Mouse (Mus musculus) kidney, embryonic 14.5 days (tissue): ENCODE results near the gene Fbxo46. TPM values are rescaled to one million over a fixed set of nuclear protein-coding genes. Genes with fewer than 3 reads are reported as not detected.

Source experiments
- ATAC-seq: fragments of 200-750 bp; cut with Nextera tagmentation; 2 replicates; pipeline ENCODE4 v1.8.0; 2017; ENCODE audit warnings: moderate number of reproducible peaks, mild to moderate bottlenecking, moderate TSS enrichment, moderate library complexity; ENCODE audit not compliant: low FRiP score, low TSS enrichment
- H3K27ac ChIP-seq: fragments of 300-500 bp; sonication (generic); 2 replicates; pipeline ENCODE4 v1.5.1; 2014; ENCODE audit warnings: low read depth, mild to moderate bottlenecking, low read length, moderate library complexity, mixed read lengths
- H3K27me3 ChIP-seq: fragments of 300-500 bp; sonication (generic); 2 replicates; pipeline ENCODE4 v1.6.1; 2014; ENCODE audit warnings: mild to moderate bottlenecking, low read length; ENCODE audit not compliant: control insufficient read depth, insufficient read depth
- H3K36me3 ChIP-seq: fragments of 300-500 bp; sonication (generic); 2 replicates; pipeline ENCODE4 v1.6.1; 2014; ENCODE audit warnings: low read length, mixed read lengths; ENCODE audit not compliant: control insufficient read depth, insufficient read depth
- H3K4me1 ChIP-seq: fragments of 300-500 bp; sonication (generic); 2 replicates; pipeline ENCODE4 v1.6.1; 2014; ENCODE audit warnings: low read length, mixed read lengths; ENCODE audit not compliant: control insufficient read depth, insufficient read depth
- H3K4me2 ChIP-seq: fragments of 300-500 bp; sonication (generic); replicated peaks from 2 replicates; pipeline ENCODE4 v1.6.1; 2014; ENCODE audit warnings: low read depth, mild to moderate bottlenecking, low read length
- H3K4me3 ChIP-seq: fragments of 300-500 bp; sonication (generic); 2 replicates; pipeline ENCODE4 v1.5.1; 2014; ENCODE audit warnings: mild to moderate bottlenecking, low read length
- H3K9ac ChIP-seq: fragments of 300-500 bp; sonication (generic); 2 replicates; pipeline ENCODE4 v1.6.1; 2014; ENCODE audit warnings: low read depth, mild to moderate bottlenecking, low read length, moderate library complexity
- H3K9me3 ChIP-seq: fragments of 300-500 bp; sonication (generic); 2 replicates; pipeline ENCODE4 v1.6.1; 2016; ENCODE audit warnings: low read length; ENCODE audit not compliant: control insufficient read depth
- WGBS: fragments of 180-500 bp; shearing (Covaris S2); extraction: QIAGEN DNeasy Blood & Tissue Kit; methylation state at CpG from one replicate; pipeline ENCODE4 v1.1.7; 2014; 5-methylcytosine and 5-hydroxymethylcytosine counted together
- polyA plus RNA-seq: library from polyadenylated mRNA; unstranded; fragments of >200 nt; fragmentation: Nextera tagmentation; extraction: Ambion mirVana; gene quantifications from 2 replicates; pipeline ENCODE4 v1.2.1, GENCODE M21; 2014

Fbxo46 gene
- polyA plus RNA-seq, 1 experiment from 2014 or later: 10.0 TPM

DNA sequence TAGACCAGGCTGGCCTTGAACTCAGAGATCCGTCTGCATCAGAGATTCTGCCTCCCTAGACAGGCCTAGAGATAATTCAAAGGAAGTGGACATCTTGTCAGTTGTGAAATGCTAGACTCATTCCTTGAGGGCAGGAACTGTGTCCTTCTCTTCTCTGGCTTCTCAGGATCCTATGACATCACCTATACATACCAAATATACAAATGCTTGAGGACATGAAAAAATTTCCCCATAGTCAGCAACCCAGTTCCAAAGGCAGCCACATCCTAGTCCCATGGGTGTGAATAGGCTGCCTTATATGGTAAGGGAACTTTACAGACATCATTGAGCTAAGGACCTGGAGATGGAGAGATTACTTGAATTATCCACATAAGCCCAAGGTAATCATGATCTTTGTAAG lies 10.1 kb upstream of the Fbxo46 start:
- Histone ChIP-seq H3K36me3 (no peaks in the 10 kb centered on the region), H3K27me3 (no peaks in the 10 kb centered on the region), H3K4me1 (no peaks in the 10 kb centered on the region), H3K27ac (no peak overlapping the region), H3K9ac (no peak overlapping the region), H3K4me2 (no peak overlapping the region), H3K9me3 (no peaks in the 10 kb centered on the region), H3K4me3 (no peak overlapping the region)
- ATAC-seq: no peak
- WGBS: 69% methylated on average over 1 of the region's 1 CpGs

DNA sequence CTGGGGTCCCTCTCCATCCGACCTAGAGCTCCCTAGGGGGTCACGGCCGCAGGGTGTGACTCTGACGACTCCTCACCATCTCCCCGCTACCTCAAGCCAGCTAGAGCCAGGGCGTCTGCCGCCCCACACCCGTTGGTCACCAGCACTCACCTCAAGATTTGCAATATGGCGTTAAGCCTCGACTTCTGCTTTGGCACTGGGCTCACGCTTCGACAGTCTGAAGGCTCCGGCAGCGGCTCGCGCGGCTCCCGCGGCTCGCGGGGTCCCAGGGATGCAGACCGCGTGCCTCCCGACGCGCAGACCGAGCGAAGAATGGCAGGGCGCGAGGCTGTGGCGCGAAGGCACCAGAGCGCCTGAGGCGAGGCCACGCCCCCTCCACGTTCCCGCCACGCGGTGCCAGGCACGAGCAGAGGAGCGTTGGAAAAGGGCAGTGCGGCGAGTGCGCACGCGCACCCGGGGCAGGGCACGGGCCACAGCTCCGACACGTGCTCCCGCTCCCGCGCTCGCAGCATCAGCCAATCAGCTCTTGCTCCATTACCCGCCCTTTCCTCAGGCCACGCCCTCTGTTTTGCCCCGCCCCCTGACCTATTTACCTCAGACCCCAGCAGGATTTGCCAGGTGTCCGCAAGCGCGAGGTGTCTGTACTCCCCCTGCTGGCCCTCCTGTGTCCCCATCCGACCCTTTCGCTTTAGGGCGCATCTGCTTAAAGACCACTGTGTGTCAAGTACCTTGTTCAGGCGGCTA lies 1.5 kb upstream of the Fbxo46 start, which contains the start of gene Gm4969:
Gm4969 (minus strand) TSS at position 341 of the 744 bp plus-strand sequence.
- Histone ChIP-seq H3K36me3 (no peaks in the 10 kb centered on the region), H3K27ac (no peak within 1 kb of the TSS), H3K4me3 (peak within 1 kb of the TSS; percentile 24), H3K9me3 (peaks cover 7% of the 10 kb centered on the region), H3K4me2 (peak within 1 kb of the TSS; percentile 41), H3K4me1 (peaks cover 16% of the 10 kb centered on the region), H3K9ac (no peak within 1 kb of the TSS), H3K27me3 (no peaks in the 10 kb centered on the region)
- ATAC-seq: peak; percentile 36
- WGBS: 28% methylated on average over 59 of the region's 64 CpGs

DNA sequence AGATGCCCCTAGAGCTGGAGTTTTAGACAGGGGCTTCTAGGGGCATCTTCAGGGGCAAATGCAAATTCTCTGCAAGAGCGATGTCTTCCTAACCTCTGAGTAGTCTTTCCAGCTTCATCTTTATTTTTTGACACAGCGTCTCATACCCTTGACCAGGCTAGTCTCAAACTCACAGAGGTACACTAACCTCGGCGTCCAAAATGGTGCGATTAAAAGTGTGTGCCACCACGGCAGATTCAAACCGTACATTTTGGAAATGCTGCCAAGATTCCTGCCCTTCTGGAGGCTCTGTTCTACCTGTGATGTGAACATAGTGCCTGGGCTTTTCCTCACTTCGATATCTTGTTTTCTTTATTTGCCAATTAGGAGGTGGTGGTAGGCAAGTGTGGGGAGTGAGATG lies 576 bp upstream of the Fbxo46 start:
- no peaks in the 10 kb centered on the region for H3K36me3 ChIP-seq
- H3K27ac ChIP-seq: no peak overlapping the region
- no peak overlapping the region; the same call in 1 of the 2 replicates for H3K4me3 ChIP-seq
- no peak overlapping the region for H3K4me2 ChIP-seq
- H3K27me3 ChIP-seq: no peaks in the 10 kb centered on the region
- no peak overlapping the region for H3K9ac ChIP-seq
- H3K4me1 ChIP-seq: peaks cover 16% of the 10 kb centered on the region
- peaks cover 7% of the 10 kb centered on the region for H3K9me3 ChIP-seq
- peak; percentile 28 for ATAC-seq
- WGBS: 93% methylated on average over 8 of the region's 8 CpGs

DNA sequence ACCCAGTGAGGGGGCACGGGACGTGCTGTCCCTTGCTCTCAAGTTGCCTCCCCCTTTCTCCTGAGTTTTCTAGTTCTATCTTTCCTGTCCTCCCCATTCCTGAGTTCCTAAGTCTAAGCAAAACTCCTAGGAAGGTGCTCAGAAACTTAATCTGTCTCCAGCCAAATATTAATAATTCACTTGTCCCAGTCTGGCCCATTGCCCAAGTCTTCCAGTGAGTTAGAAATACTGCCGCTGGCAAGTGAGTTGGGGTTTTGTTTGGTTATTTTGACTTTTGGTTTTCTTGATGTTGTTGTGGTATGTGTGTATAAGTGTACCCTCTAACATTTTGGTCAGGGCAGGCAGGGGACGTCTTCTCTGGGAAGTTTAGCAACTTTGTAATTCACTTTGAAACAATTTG lies 2.0 kb downstream of the Fbxo46 start:
- no peaks in the 10 kb centered on the region for H3K27me3 ChIP-seq
- H3K4me1 ChIP-seq: peaks cover 16% of the 10 kb centered on the region
- no peak for ATAC-seq
- H3K4me2 ChIP-seq: no peak overlapping the region
- H3K27ac ChIP-seq: no peak overlapping the region
- no peak overlapping the region for H3K9ac ChIP-seq
- no peak overlapping the region for H3K4me3 ChIP-seq
- no peaks in the 10 kb centered on the region for H3K36me3 ChIP-seq
- WGBS: 92% methylated on average over 4 of the region's 4 CpGs
- peaks cover 7% of the 10 kb centered on the region for H3K9me3 ChIP-seq

DNA sequence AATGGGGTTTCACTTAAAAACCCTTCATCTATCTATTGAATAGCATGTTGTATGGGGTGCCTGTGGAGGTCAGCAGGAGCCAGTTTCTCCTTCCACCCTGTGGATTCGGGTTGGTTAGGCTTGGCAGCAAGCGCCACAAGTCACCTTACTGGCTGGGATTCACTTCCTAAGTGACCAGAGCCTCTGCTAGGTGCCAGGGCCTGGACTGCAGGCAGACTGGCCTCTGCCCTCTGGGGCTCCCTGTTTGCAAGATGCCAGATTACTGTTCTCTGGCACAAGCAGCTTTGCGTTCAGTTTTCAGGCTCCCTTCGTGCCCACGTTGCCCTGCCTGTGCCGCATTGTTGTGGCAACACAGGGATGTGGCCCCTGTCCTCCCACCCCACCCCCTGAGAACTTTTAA lies 5.1 kb downstream of the Fbxo46 start:
- Histone ChIP-seq H3K27me3 (no peaks in the 10 kb centered on the region), H3K27ac (no peak overlapping the region), H3K36me3 (0 out of 2 replicates have a peak, but pooled peaks cover 4% of the 10 kb centered on the region), H3K4me3 (no peak overlapping the region), H3K9ac (peak overlapping the region; percentile 19; the same call in 1 of the 2 replicates), H3K4me2 (no peak overlapping the region), H3K4me1 (peaks cover 10% of the 10 kb centered on the region), H3K9me3 (no peaks in the 10 kb centered on the region)
- 74% methylated on average over 6 of the region's 6 CpGs for WGBS
- no peak for ATAC-seq

DNA sequence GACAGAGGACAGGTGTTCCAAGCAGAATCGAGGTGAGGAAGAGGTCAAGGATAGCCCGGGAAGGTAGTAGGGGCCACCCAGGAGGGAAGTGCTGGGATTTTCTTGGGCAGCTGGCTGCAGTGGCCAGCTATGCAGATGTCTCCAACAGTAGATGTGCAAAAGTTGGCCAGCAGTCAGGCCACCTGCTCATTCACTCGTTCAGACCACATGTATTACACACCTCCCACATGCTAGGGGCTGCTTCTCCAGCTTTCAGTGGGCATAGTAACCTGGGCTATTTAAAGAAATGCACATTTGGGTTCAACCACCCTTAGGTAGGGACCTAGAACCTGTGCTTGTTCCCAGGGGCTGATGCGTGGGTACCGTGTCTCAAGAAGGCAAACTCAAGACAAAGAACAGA lies 8.1 kb downstream of the Fbxo46 start:
- WGBS: 84% methylated on average over 5 of the region's 5 CpGs
- Histone ChIP-seq H3K4me3 (no peak overlapping the region), H3K9ac (no peak overlapping the region), H3K4me2 (no peak overlapping the region), H3K9me3 (no peaks in the 10 kb centered on the region), H3K27me3 (no peaks in the 10 kb centered on the region), H3K36me3 (peaks cover 4% of the 10 kb centered on the region; the same call in 1 of the 2 replicates), H3K4me1 (peaks cover 7% of the 10 kb centered on the region; the same call in 1 of the 2 replicates), H3K27ac (no peak overlapping the region)
- no peak for ATAC-seq

DNA sequence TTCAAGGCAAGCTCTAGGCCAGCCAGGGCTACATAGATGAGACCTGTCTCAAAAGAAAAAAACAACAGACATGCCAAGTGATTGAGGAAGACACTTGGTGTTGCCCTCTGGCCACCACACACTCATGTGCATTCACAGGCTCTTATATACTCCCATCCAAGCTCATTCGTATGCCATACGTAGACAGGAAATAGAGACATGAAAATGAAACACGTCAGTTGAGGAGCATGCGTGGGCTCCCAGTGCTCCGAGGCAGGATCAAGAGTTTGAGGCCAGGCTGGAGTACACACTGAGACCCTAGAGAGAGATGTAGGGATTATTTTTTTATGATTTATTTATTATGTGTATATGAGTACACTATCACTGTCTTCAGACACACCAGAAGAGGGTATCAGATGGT lies 9.7 kb downstream of the Fbxo46 start:
- ATAC-seq: no peak
- Histone ChIP-seq H3K9ac (no peak overlapping the region), H3K36me3 (peaks cover 4% of the 10 kb centered on the region; the same call in 1 of the 2 replicates), H3K9me3 (no peaks in the 10 kb centered on the region), H3K27me3 (no peaks in the 10 kb centered on the region), H3K4me1 (peaks cover 7% of the 10 kb centered on the region; the same call in 1 of the 2 replicates), H3K4me3 (no peak overlapping the region), H3K27ac (no peak overlapping the region), H3K4me2 (no peak overlapping the region)
- WGBS: 98% methylated on average over 5 of the region's 5 CpGs

DNA sequence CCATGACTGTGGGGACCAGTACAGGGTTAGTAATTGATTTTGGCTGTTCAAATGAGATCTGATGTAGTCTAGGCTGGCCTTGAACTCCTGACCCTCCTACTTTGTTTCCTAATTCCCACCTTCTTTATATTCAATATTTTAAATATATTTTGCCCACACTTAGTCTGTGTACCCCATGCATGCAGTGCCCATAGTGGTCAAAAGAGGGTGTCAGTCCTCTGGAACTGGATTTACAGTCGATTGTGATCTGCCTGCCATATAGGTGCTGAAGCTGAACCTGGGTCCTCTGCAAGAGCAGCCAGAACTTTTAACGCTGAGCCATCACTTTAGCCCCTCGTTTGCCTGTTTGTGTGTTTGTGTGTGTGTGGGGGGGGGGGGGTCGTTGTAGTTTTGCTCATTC lies 11.0 kb downstream of the Fbxo46 start:
- peaks cover 7% of the 10 kb centered on the region; the same call in 1 of the 2 replicates for H3K4me1 ChIP-seq
- H3K4me2 ChIP-seq: peak overlapping the region; percentile 57
- H3K9me3 ChIP-seq: no peaks in the 10 kb centered on the region
- peak overlapping the region; percentile 44 for H3K4me3 ChIP-seq
- peak overlapping the region; percentile 42; the same call in 1 of the 2 replicates for H3K9ac ChIP-seq
- no peaks in the 10 kb centered on the region for H3K27me3 ChIP-seq
- WGBS: 24% methylated on average over 4 of the region's 4 CpGs
- peaks cover 13% of the 10 kb centered on the region for H3K36me3 ChIP-seq
- peak overlapping the region; percentile 78 for H3K27ac ChIP-seq
- no peak for ATAC-seq

DNA sequence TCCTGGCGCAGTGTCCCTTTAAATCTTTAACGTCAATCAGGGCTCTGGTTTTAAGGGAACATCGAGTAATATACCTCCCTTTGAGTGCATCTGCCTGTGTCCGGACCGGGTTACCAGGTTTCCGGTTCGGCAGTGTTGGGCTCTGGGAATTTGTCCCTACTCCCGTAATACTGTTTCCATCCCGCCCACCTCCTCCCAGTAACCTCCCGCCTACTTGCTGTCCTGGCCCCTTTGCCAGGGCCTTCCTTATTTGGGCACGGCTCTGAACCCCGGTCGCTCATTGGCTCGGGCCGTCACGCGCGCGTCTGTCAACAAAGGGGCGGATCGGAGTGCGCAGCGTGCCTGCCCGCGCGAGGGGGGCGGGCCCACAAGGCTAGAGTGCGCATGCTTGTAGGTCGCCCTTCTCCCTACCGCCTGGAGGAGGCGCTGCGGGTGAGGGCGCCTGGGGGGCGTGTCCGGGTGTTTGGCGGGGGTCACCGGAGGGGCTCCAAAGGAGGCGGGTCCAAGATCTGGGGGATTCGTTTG lies 11.7 kb downstream of the Fbxo46 start:
- Histone ChIP-seq H3K4me2 (peak overlapping the region; percentile 57), H3K27me3 (no peaks in the 10 kb centered on the region), H3K9me3 (no peaks in the 10 kb centered on the region), H3K4me1 (peaks cover 7% of the 10 kb centered on the region; the same call in 1 of the 2 replicates), H3K27ac (peak overlapping the region; percentile 78), H3K4me3 (peak overlapping the region; percentile 44), H3K9ac (peak overlapping the region; percentile 42; the same call in 1 of the 2 replicates), H3K36me3 (peaks cover 20% of the 10 kb centered on the region)
- ATAC-seq: peak; percentile 99
- under 1% methylated on average over 38 of the region's 39 CpGs for WGBS
